Mouse (Mus musculus) forebrain, embryonic 12.5 days (tissue): ENCODE data around the gene H2-Ke6. TPM values are rescaled to one million over a fixed set of nuclear protein-coding genes. Genes with fewer than 3 reads are reported as not detected.
A peak's percentile ranks its signal among the peaks of the same experiment; 100 is the strongest.

Experiments
- ATAC-seq: fragments of 200-750 bp; cut with Nextera tagmentation; 2 replicates; pipeline ENCODE4 v1.8.0; 2017; ENCODE audit warnings: moderate TSS enrichment; ENCODE audit not compliant: low FRiP score
- H3K27ac ChIP-seq: fragments of 300-500 bp; sonication (generic); 2 replicates; pipeline ENCODE4 v1.5.1; 2016; ENCODE audit warnings: mild to moderate bottlenecking
- H3K27me3 ChIP-seq: fragments of 300-500 bp; sonication (generic); 2 replicates; pipeline ENCODE4 v1.6.1; 2016; ENCODE audit warnings: mild to moderate bottlenecking
- H3K36me3 ChIP-seq: fragments of 300-500 bp; sonication (generic); replicated peaks from 2 replicates; pipeline ENCODE4 v1.6.1; 2016; ENCODE audit warnings: mild to moderate bottlenecking
- H3K4me1 ChIP-seq: fragments of 300-500 bp; sonication (generic); 2 replicates; pipeline ENCODE4 v1.6.1; 2016
- H3K4me2 ChIP-seq: fragments of 300-500 bp; sonication (generic); 2 replicates; pipeline ENCODE4 v1.6.1; 2016; ENCODE audit warnings: mild to moderate bottlenecking, moderate library complexity
- H3K4me3 ChIP-seq: fragments of 300-500 bp; sonication (generic); replicated peaks from 2 replicates; pipeline ENCODE4 v1.5.1; 2016; ENCODE audit warnings: mild to moderate bottlenecking
- H3K9ac ChIP-seq: fragments of 300-500 bp; sonication (generic); 2 replicates; pipeline ENCODE4 v1.6.1; 2016; ENCODE audit warnings: mild to moderate bottlenecking
- H3K9me3 ChIP-seq: fragments of 300-500 bp; sonication (generic); 2 replicates; pipeline ENCODE4 v1.6.1; 2016
- WGBS: fragments of 180-500 bp; shearing (Covaris S2); methylation state at CpG from one replicate; pipeline ENCODE4 v1.1.7; 2016; 5-methylcytosine and 5-hydroxymethylcytosine counted together
- polyA plus RNA-seq: library from polyadenylated mRNA; unstranded; fragments of >200 nt; fragmentation: Nextera tagmentation; extraction: Ambion mirVana; gene quantifications from 2 replicates; pipeline ENCODE4 v1.2.1, GENCODE M21; 2016

H2-Ke6 gene
- polyA plus RNA-seq, 1 experiment from 2014 or later, result 92.8 TPM

GRCm38 (mm10) chr17:34028501-34029149 lies 765 bp upstream of the H2-Ke6 start:
- Histone ChIP-seq H3K36me3 (peaks cover 26% of the 10 kb centered on the region), H3K27ac (peak overlapping the region; percentile 98), H3K27me3 (no peaks in the 10 kb centered on the region), H3K9me3 (no peaks in the 10 kb centered on the region), H3K4me1 (peaks cover 74% of the 10 kb centered on the region), H3K4me2 (peak overlapping the region; percentile 83), H3K4me3 (peak overlapping the region; percentile 69), H3K9ac (peak overlapping the region; percentile 93; the same call in 1 of the 2 replicates)
- no peak for ATAC-seq
- 47% methylated on average over 17 of the region's 17 CpGs for WGBS

- Histone ChIP-seq H3K4me3 (peak overlapping the region; percentile 69), H3K36me3 (peaks cover 39% of the 10 kb centered on the region), H3K4me2 (peak overlapping the region; percentile 83), H3K4me1 (peaks cover 75% of the 10 kb centered on the region), H3K27ac (peak overlapping the region; percentile 98), H3K27me3 (no peaks in the 10 kb centered on the region), H3K9me3 (no peaks in the 10 kb centered on the region), H3K9ac (peak overlapping the region; percentile 93)
- WGBS, result 4% methylated on average over 36 of the region's 36 CpGs
- no peak for ATAC-seq
These were observed 774 bp downstream of the H2-Ke6 start for GRCm38 (mm10) chr17:34026917-34027655.

DNA sequence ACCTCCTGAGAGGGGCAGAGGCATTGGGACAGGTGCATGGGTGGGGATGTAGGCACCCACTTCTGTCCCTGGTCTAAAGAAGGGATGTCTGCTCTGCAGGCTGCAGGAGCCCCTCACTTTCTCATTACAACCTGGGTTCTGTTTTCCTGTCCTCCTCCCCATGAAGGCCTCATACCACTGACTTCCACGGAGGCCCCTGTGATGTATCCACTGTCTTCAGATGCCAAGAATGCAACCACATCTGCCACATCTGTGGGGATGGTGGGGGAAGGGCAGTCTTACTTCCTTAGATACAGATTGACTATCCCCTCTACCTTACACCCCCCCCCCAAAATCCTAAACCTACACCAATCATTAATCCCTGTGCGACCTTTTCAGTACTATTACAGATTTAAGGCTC lies 1.6 kb downstream of the H2-Ke6 start:
- peak overlapping the region; percentile 98 for H3K27ac ChIP-seq
- ATAC-seq, result no peak
- H3K9me3 ChIP-seq, result no peaks in the 10 kb centered on the region
- WGBS, result 0% methylated on average over 2 of the region's 2 CpGs
- H3K27me3 ChIP-seq, result no peaks in the 10 kb centered on the region
- H3K36me3 ChIP-seq, result peaks cover 48% of the 10 kb centered on the region
- peaks cover 75% of the 10 kb centered on the region for H3K4me1 ChIP-seq
- peak overlapping the region; percentile 83 for H3K4me2 ChIP-seq
- peak overlapping the region; percentile 93 for H3K9ac ChIP-seq
- H3K4me3 ChIP-seq, result peak overlapping the region; percentile 69

DNA sequence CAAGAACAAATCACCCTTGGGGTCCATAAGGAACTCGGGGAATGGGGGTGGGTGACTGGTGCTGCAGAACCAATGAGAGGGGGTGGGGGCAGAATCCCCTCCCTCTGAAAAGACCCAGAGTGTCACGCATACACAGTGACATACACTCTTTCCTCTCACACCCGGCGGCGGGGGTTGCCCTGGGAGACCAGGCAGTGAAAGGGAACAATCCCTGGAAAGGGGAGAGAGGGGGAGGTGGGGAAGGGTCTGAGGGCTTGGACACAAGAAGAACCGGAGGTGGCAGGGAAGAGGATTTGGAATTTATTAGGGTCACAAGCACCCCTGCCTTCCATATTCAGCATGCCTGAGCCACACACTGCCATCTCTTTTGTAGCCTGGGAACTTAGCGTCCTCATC lies 2.1 kb downstream of the H2-Ke6 start:
- H3K9me3 ChIP-seq, result 0 out of 2 replicates have a peak, but pooled peaks cover 1% of the 10 kb centered on the region
- peak overlapping the region; percentile 69 for H3K4me3 ChIP-seq
- H3K4me2 ChIP-seq, result peak overlapping the region; percentile 83
- H3K36me3 ChIP-seq, result peaks cover 53% of the 10 kb centered on the region
- peak overlapping the region; percentile 98 for H3K27ac ChIP-seq
- peak overlapping the region; percentile 93 for H3K9ac ChIP-seq
- peak; percentile 59 for ATAC-seq
- peaks cover 74% of the 10 kb centered on the region for H3K4me1 ChIP-seq
- WGBS, result 3% methylated on average over 7 of the region's 7 CpGs
- no peaks in the 10 kb centered on the region for H3K27me3 ChIP-seq

DNA sequence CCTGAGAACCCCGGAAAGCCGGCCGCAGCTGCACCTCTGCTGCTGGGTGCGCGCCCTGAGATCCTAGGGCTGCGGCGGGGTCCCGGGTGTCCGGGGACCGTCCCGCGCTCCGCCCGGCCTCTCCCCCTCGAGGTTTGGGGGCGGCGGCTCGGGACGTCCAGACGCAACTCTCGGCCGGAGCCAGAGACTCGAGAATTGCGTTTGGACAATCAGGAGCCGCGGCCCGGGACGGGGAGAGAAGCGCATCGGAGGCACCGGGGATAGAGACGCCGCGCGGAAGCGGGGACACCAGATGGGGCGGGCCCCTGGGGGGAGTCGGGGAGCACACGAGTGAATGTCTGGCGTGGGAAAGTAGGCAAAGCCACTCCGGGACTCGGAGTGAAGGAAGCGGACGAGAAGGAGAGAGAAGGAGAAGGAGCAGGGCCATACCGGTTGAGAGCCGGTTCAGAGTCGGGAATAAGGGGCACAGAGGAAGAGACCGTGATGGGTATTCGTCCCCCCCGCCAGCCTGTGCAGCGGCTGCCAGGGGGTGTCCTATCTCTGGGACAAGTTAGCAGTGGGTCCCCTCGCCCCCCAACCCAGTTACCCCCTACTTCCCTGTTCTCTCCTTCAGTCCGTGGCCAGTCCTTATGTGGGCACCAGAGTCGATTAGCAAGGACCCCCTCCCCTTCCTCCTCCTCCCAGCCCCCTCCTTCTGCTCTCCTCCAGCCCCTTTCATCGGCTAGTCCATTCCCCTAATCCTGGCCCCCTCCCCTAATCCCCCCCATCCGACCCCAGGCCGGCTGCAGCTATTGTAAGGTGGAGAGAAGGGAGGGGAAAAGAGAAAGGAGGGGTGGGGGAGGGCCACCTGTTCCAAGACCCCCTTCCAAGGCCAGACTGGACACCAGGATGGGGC lies 2.8 kb downstream of the H2-Ke6 start:
- under 1% methylated on average over 56 of the region's 57 CpGs for WGBS
- peak overlapping the region; percentile 98 for H3K27ac ChIP-seq
- peaks cover 4% of the 10 kb centered on the region; the same call in 1 of the 2 replicates for H3K9me3 ChIP-seq
- peaks cover 67% of the 10 kb centered on the region for H3K4me1 ChIP-seq
- H3K36me3 ChIP-seq, result peaks cover 55% of the 10 kb centered on the region
- H3K4me2 ChIP-seq, result peak overlapping the region; percentile 83
- H3K27me3 ChIP-seq, result no peaks in the 10 kb centered on the region
- peak; percentile 14 for ATAC-seq
- peak overlapping the region; percentile 93 for H3K9ac ChIP-seq
- H3K4me3 ChIP-seq, result peak overlapping the region; percentile 69

GRCm38 (mm10) chr17:34024317-34024821 lies 3.5 kb downstream of the H2-Ke6 start, which contains the start of gene Ring1:
Gene Ring1 (minus strand): TSS chr17:34024680.
- under 1% methylated on average over 53 of the region's 58 CpGs for WGBS
- H3K4me1 ChIP-seq, result peaks cover 60% of the 10 kb centered on the region
- peak within 1 kb of the TSS; percentile 93 for H3K9ac ChIP-seq
- peaks cover 55% of the 10 kb centered on the region for H3K36me3 ChIP-seq
- peak; percentile 72 for ATAC-seq
- H3K27me3 ChIP-seq, result no peaks in the 10 kb centered on the region
- peak within 1 kb of the TSS; percentile 69 for H3K4me3 ChIP-seq
- H3K4me2 ChIP-seq, result peak within 1 kb of the TSS; percentile 83
- H3K9me3 ChIP-seq, result peaks cover 12% of the 10 kb centered on the region
- H3K27ac ChIP-seq, result peak within 1 kb of the TSS; percentile 98

DNA sequence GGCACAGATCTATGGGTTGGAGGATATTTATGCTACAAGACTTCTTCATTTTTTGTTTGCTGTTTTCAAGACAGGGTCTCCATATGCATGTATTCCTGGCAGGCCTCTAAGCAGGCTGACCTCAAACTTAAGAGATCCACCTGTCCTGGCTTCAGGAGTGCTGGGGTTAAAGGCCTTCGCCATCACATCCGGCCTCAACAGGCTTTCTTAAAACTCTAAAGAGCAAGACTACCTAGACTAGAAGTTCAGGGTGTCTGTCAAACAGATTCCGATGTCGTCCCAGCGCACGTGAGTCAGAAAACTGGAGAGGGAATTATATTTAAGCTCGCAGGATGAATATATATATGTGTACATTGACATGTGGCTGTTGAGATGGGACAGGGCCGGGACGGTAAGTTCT lies 4.2 kb downstream of the H2-Ke6 start:
- Histone ChIP-seq H3K9me3 (peaks cover 16% of the 10 kb centered on the region), H3K9ac (peak overlapping the region; percentile 93), H3K27ac (peak overlapping the region; percentile 98), H3K4me2 (peak overlapping the region; percentile 83), H3K27me3 (no peaks in the 10 kb centered on the region), H3K4me3 (peak overlapping the region; percentile 69), H3K36me3 (peaks cover 52% of the 10 kb centered on the region), H3K4me1 (peaks cover 53% of the 10 kb centered on the region)
- 68% methylated on average over 9 of the region's 9 CpGs for WGBS
- ATAC-seq, result no peak

GRCm38 (mm10) chr17:34022987-34023386 lies 4.9 kb downstream of the H2-Ke6 start:
- Histone ChIP-seq H3K9ac (no peak overlapping the region), H3K9me3 (peaks cover 16% of the 10 kb centered on the region), H3K27me3 (no peaks in the 10 kb centered on the region), H3K36me3 (peaks cover 45% of the 10 kb centered on the region), H3K27ac (peak overlapping the region; percentile 98), H3K4me2 (no peak overlapping the region), H3K4me1 (peaks cover 46% of the 10 kb centered on the region), H3K4me3 (peak overlapping the region; percentile 69; the same call in 1 of the 2 replicates)
- ATAC-seq, result no peak
- 97% methylated on average over 20 of the region's 20 CpGs for WGBS

DNA sequence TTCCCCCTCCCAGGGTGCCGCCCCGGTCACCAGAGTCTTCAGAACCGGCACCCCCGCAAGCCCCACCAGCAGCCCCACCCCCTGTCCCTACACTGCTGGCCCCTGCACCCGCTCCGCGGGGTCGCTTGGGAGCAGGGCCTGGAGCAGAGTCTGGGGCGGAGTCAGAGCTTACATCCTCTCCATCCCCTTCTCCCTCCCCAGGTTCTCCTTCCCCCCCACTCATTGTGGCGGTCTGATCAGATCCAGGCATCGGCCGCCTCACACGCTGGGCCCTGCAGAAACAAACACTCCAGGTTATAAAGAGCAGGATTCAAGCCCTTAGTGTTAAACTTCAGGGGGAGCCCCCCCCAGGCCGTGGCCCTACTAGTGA lies 5.5 kb downstream of the H2-Ke6 start:
- 0 out of 2 replicates have a peak overlapping the region, but pooled peaks have one; percentile 36 for H3K27ac ChIP-seq
- peaks cover 16% of the 10 kb centered on the region for H3K9me3 ChIP-seq
- H3K4me3 ChIP-seq, result 0 out of 2 replicates have a peak overlapping the region, but pooled peaks have one; percentile 1

DNA sequence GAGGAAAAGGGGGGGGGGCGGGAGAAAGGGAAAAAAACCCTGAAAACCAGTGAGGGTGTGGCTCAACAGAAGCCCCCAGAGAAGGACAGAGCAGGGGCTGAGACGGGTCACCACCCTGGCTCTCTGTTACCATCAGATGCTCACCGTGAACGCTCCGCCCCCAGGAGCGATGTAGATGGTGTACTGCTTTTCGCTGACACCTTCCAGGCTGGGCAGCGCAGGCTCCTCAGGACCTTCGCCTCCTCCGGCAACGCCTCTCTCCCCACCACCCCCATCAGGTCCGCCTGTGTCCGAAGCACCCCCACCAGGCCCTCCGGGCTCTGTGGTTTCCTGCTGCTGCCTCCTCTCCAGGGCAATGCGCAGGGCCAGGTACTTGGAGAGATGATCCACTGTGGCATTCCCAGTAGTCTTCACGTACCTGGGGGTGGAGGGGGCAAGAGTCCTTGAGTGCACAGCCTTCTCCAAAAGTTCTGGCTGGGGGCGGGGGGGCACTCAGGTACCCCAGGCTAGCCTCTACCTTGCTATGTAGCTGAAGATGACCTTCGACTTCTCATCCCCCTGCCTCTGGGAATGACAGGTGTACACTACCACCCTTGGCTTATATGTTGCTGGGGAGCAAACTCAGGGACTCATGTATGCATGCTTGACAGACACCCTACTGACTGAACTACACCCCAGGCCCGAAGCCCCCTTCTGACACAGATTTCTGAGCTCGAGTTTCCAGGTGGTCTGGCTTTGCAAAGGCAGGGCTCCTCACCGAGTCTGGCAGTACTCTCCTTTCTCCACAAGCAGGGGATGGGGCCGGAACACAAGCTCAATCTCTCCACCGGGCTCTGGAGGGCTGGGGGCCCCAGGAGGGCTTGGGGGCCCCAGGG lies 6.1 kb downstream of the H2-Ke6 start:
- ATAC-seq, result no peak
- Histone ChIP-seq H3K36me3 (peaks cover 47% of the 10 kb centered on the region), H3K4me2 (no peak overlapping the region), H3K9ac (no peak overlapping the region), H3K27me3 (no peaks in the 10 kb centered on the region), H3K27ac (0 out of 2 replicates have a peak overlapping the region, but pooled peaks have one; percentile 36), H3K9me3 (peaks cover 16% of the 10 kb centered on the region), H3K4me1 (peaks cover 36% of the 10 kb centered on the region), H3K4me3 (no peak overlapping the region)
- WGBS, result 96% methylated on average over 23 of the region's 23 CpGs

More for the DNA sequence above, 5.5 kb downstream of the H2-Ke6 start:
- no peak overlapping the region for H3K9ac ChIP-seq
- peaks cover 43% of the 10 kb centered on the region for H3K4me1 ChIP-seq
- H3K4me2 ChIP-seq, result no peak overlapping the region
- H3K27me3 ChIP-seq, result no peaks in the 10 kb centered on the region
- ATAC-seq, result no peak
- H3K36me3 ChIP-seq, result peaks cover 45% of the 10 kb centered on the region
- WGBS, result 94% methylated on average over 14 of the region's 14 CpGs

DNA sequence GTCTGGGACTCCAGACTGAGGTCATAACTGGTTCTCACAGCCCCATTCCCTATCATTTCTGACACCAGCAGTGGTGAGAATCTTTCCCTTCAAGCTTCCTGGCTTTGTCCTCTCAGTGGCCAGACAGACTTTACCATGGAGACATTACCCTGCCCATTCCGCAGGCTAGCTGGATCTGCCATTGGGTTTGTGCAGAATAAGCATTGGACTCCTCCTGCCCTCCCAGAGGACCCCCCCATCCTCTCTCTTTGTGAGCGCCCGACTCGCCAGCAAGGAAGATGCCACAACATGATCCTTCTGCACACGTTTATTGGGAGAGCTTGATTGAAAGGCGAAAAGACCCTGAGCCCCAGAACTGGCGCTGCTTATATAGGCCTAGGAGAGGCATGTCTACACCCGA lies 14.4 kb downstream of the H2-Ke6 start:
- no peaks in the 10 kb centered on the region for H3K4me1 ChIP-seq
- no peak overlapping the region for H3K27ac ChIP-seq
- H3K4me3 ChIP-seq, result no peak overlapping the region
- H3K27me3 ChIP-seq, result no peaks in the 10 kb centered on the region
- H3K9me3 ChIP-seq, result no peaks in the 10 kb centered on the region
- no peak overlapping the region for H3K9ac ChIP-seq
- no peak for ATAC-seq
- WGBS, result 95% methylated on average over 8 of the region's 8 CpGs
- no peak overlapping the region for H3K4me2 ChIP-seq
- peaks cover 11% of the 10 kb centered on the region for H3K36me3 ChIP-seq
